Mouse (Mus musculus) kidney, postnatal 25 days (tissue): ENCODE data around the gene Gpr107.

Experiments
- DNase-seq, 2 experiments: peaks; one replicate each; pipeline ENCODE4 v3.0.0; 2021; ENCODE audit warnings: mixed read lengths in 2 of 2

Gene Gpr107

DNA sequence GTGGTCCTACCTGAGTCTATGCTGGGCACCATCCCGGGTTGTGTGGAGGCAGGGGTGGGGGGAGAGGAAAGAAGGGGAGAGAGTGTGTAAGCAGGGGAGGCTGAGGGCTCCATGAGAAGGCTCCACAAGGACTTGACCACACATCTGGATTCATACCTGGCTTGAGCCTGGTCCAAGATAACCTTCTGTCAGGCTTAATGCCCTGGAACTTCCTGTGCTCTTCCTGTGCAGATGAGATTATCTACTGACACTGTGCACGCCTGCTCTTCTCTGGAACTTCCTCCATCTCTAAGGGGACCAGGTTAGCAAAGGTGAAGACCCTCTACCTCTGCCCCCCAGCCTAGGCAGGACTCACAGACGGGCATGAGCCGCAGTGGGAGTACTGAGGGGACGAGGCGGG lies 96.7 kb downstream of the Gpr107 start:
- no peak for DNase-seq

DNA sequence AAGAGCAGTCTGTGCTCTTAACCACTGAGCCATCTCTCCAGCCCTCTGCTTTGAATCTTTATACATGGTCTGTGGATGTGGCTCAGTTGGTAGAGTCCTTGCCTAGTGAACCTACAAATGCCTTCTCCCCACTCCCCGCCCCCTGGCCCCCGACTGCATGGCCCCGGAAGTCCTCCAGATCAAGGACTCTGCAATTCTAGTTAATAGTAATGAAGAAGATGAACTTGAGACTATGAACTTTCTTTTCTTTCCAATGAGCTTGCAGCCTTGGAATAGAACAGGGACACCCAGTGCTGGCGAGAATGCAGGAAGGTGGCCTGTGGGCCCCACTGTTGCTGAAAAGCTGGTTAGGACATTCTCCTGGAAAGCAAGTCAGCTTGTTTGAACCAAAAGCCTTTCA lies 100.1 kb downstream of the Gpr107 start:
- DNase-seq = peak; percentile 55 to 86

DNA sequence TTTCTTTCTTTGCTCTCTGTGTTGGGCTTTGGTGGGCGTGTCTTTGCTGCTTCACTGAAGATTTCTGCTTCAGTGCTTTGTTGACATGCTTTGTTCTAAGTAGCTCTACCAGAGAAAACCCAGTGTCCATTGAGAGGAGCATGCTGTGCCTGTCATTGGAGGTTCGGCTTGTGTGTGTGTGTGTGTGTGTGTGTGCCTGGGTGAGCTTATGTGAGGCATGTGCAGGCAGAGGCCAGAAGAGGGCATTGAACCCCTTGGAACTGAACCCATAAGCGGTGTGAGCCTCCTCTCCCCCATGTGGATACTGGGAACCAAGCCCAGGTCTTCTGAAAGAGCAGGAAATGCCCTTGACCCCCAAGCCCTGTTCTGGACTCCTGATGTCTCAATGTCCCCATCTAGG lies 101.3 kb downstream of the Gpr107 start:
- peak; percentile 41 to 81 for DNase-seq

- DNase-seq = no peak
Observed at GRCm38 (mm10) chr2:31254806-31255205, 102.7 kb downstream of the Gpr107 start.

- peak; percentile 81 to 90 for DNase-seq
Observed at GRCm38 (mm10) chr2:31255952-31256938, 104.1 kb downstream of the Gpr107 start.

DNA sequence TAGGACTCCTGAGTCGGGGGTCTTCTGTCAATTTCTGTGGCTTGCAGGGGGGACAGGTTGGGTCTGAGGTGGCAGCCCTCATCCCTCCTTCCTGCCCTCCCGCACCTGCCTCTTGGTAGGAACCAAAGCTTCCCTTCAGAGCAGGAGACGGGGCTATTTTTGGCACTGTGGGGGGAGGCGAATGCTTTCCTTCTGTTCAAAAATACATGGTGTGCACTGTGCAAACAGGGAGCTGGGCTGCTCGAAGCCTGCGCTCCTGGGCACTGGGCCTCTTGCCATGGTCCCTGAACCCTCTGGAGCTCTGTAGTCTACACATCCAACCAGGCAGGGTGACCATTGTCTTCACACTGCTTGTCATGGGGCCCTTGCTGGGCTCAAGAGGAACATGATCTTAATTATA lies 105.0 kb downstream of the Gpr107 start:
- DNase-seq = no peak

- DNase-seq = peak; percentile 85 to 89
Observed at GRCm38 (mm10) chr2:31258609-31259366, 106.7 kb downstream of the Gpr107 start.

DNA sequence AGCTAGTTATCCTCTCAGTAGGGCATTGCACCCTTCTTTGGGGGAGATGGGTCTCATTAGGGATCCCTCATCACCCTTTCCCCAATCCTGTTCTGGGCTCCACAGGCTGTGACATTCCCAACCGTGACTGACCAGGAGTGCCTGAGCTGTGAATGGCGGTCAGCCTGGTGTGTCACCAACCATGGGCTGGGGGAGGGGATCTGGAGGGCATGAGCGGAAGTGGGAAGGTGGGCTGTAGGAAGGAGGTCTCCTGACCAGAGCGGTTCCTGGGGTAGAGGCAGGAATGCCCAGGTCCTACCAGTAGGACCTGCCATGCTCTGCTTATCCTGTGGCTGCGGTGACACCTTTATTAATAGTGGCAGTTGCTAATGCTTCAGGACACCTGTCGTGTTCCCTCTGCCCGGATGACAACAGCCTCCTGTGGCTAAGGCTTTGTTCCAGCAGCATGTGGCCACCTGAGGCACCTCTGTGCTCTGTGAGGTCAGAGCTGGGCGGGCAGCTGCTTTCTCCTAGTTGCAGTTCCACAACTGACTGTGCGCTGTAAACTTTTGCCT lies 107.3 kb downstream of the Gpr107 start:
- peak in 1 of 2 experiments; percentile 43 for DNase-seq

GRCm38 (mm10) chr2:31260549-31260948 lies 108.4 kb downstream of the Gpr107 start:
- DNase-seq = peak in 1 of 2 experiments; percentile 56

DNA sequence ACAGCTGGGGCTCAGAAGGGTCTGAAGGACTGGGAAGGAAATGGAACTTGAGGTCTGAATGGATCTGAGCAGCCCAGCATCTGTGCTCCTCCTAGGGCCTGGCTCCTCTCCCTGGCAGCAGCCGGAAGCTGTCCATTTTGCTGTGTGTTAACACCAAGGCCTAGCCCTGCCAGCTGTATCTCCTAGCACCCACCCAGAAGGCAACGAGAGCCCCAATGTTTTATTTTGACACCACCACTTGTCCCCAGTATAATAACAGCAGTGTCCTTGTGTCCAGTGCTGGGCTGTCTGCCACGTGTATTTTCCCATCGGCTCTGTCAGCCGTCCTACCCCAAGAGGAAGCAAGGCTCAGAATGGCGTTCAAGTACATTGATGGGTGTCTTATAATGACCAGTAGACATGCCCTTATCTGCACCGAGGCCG lies 110.9 kb downstream of the Gpr107 start:
- no peak for DNase-seq

DNA sequence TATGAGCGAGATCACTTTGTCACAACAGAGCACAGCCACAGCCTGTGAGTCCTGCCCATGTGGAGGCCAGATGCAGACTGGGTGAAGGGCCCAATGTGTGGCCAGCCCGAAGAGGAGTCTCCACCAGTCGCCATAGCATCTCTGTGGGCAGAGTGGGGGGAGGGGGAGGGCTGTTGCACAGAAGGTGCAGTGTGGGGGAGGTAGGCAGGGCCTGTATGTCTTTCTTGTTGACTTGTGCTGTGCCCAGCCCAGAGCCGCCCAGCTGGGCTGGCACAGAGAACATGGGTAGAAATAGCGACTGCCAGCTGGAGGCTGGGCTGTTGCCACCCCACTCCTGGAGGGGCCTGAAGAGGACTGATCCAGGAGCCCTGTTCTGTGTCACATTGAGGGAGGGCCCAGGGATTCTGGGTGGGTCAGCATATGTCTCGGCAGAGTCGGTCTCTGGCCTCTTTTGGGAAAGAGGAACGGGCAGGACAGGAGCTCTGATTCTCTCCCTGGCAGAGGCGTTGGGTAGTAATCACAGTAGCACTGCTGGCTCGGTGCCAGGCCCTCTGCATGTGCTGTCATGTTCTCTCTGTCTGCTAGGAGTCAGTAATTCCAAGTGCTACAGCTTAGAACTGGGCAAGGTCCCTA lies 111.7 kb downstream of the Gpr107 start:
- DNase-seq = peak; percentile 80 to 83

DNA sequence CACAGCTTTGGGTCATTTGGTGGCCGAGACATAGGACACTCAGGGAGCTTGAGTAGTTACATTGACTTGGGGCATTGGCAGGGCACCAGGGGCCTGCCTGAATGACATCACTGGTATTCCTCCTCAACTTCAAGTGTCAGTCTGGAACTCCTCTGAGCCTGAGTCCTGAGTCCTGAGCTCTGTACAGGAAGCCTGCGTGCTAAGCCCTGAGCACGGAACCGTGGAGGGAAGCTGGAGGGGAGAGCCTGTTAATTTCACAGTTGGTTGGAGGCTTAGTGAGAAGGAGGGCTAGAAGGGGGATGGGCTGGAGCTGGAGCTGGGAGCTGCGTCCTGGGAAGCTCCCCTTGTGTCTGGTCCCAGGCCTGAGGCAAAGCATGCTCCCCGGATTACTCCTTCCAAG lies 115.3 kb downstream of the Gpr107 start:
- DNase-seq = no peak
